Mouse (Mus musculus) hindlimb bud, embryonic 11.5 days (tissue): ENCODE results near the gene Astn2.

Experiments used
- DNase-seq: peaks from one replicate; pipeline ENCODE4 v3.0.0-alpha.2; 2012; ENCODE audit warnings: low read depth, low spot score; ENCODE audit errors: extremely low spot score

Gene Astn2

GRCm38 (mm10) chr4:65333718-65334117 lies 1070.7 kb downstream of the Astn2 start:
- DNase-seq, result no peak
